Mouse (Mus musculus): ENCODE measurements around the gene Ehd4.

Ehd4 gene

GRCm38 (mm10) chr2:120144390-120144789, 10.0 kb downstream of the Ehd4 start:
- no peak for DNase-seq (ENCODE audit: low read depth, low spot score)

DNA sequence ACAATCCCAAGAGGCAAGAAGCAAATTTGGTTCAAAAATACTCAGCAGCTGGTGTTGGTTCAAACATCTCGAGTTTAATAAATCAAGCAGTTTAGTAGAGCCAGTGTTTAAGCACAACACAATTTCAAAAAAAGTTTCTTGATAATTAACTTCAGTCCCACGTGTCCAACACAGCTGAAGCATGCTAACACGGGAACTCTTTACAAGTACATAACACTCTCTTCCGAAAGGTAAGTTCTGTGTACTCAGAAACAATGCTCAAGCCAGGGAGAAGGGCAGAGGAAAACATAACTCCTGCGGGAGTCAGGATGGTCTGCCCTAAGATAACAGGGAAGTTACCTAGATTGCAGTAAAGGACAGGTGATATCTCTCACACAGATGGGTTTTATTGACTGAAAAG, 12.1 kb downstream of the Ehd4 start:
- DNase-seq (ENCODE audit: low read depth, low spot score), result no peak

DNA sequence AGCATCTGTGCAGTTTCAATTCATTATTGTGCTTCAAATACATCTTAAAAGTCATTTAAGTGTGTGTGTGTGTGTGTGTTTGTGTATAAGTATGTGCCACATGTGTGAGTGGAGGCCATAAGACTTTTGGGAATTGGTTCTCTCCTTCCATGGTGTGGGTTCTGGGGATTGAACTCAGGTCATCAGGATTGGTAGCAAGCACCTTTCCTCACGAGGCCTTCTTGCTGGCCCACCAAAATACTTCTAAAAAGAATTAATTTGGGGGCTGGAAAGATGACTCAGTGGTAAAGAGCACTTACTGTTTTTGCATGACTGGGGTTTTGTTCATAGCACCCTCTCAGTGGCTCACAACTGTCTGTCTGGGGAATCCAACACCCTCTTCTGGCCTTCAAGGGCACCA, 12.7 kb downstream of the Ehd4 start:
- no peak for DNase-seq (ENCODE audit: low read depth, low spot score)

- DNase-seq (ENCODE audit: low read depth, low spot score), result no peak
Observed at GRCm38 (mm10) chr2:120140326-120140725, 14.1 kb downstream of the Ehd4 start.

DNA sequence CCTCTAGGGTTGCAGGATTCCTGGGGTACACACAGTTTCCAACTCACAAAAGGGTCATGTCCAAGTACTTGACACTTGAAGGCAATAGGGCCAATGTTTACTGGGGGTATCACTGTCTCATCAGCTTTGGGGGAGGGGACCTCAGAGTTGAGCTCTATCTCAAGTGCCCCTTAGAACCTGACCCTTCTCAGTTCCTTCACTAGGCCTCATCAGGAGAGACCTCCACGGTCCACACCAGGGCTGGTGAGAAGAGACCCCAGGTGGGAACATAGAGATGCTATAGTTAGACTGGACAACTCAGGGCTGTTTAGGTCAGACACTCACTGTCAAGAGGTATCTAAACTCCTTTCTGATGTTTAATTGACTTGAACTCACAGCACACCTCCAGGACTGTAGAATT, 15.3 kb downstream of the Ehd4 start:
- DNase-seq (ENCODE audit: low read depth, low spot score), result no peak

DNA sequence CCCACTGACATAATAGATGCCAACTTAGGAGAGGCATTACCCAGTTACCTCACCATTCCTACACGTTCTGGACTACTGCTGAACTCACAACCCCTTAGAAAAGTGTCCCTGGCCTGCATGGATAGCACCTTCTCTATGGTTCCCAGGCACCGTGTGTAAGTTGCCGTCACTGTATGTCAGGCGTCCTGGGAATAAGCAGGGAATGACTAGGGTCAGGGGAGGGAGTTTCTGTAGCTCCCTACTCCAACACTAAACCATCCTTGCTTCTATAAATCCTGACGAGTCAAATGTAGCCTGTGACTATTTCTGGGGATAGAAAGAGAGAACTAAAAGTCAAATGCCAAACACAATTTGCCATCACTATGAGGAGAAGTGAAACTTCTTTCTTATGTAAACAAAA, 17.1 kb downstream of the Ehd4 start:
- DNase-seq (ENCODE audit: low read depth, low spot score), result no peak

DNA sequence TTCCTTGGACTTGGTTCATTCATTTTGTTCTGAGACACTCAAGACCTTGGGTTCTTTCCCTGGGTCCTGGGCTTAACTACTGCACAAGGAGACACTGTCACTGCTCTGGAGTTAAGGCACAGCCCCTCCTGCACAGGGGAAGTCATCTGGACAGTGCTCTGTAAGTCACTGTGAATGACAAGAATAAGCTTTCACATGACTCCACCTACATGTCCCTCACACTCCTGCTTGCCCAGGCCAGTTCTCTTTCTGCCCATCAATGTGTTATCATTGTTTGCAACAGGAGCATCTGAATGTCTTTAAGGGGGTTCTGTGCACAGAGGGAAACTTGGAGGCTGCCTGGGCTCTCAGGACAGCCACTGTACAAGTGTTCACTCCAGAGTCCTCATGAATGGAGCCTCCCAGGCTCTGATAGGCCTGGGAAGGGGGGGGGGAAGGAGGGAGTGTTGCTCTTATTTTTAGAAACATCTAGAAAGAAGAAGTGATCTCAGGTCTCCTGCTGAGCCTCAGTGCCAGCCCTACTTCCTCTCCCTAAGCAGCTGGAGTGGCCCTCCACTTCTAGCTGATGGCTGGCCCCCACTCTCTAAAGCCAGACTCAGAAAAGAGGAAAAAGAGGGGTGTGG, 19.8 kb downstream of the Ehd4 start:
- DNase-seq (ENCODE audit: low read depth, low spot score), result no peak

DNA sequence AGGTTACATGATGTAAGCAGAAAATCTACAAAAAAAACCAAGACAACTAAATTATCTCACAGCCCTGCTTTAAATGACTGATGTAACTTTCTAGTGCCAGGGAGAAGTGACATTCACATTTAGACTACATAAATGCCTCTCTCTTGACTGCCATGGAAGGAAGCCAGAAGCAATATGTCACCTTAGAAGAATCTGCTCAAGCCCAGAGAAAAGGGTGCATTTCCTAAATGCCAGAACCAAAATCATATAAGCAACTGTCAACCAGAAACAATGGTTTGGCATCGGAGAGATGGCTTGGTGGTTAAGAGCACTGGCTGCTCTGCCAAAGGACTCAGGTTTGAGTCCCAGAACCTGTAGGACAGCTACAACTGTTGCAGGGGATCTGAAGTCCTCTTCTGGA, 22.5 kb downstream of the Ehd4 start:
- no peak for DNase-seq (ENCODE audit: low read depth, low spot score)

- DNase-seq (ENCODE audit: low read depth, low spot score), result no peak
Observed at GRCm38 (mm10) chr2:120129252-120129908, 25.0 kb downstream of the Ehd4 start.

GRCm38 (mm10) chr2:120128611-120129051, 25.8 kb downstream of the Ehd4 start:
- DNase-seq (ENCODE audit: low read depth, low spot score), result peak; percentile 25

DNA sequence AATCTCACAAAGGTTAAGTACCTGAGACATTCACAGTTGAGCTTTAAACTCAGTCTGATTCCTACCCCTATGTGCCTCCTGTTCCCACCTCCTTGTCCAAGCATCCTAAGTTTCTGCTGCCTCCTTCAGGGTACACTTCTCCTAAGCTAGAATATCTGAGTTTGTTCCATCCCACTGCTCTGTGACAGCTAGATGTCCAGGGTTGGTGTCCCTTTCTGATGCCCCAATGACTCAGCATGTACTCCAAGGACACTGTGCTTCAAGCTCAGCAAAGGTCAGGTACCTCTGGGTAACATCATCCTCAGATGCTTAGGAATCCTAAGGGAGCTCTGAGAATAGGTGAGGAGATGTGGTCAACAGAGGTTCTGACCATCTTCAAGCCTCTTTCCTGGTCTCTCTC, 26.4 kb downstream of the Ehd4 start:
- DNase-seq (ENCODE audit: low read depth, low spot score), result no peak

- DNase-seq (ENCODE audit: low read depth, low spot score), result no peak
Observed at GRCm38 (mm10) chr2:120126901-120127300, 27.5 kb downstream of the Ehd4 start.

DNA sequence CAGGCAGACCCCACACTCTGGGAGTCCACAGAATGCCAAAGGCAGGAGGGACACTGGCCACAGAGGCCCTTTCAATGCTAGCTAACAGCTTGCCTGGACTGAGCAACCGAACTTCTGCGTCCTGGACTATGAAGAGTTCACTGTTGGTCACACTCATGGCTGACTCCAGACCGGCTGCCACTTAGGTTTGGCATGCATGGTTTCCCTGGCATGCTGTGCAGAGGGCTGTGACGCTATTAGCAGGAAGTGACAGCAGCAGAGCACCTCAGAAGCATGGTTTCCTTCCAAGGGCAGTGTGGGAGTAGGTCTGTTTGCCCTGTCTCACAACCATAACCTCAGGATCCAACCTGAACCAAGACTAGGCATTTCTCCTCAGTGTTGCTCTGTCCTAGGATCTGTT, 28.0 kb downstream of the Ehd4 start:
- no peak for DNase-seq (ENCODE audit: low read depth, low spot score)

DNA sequence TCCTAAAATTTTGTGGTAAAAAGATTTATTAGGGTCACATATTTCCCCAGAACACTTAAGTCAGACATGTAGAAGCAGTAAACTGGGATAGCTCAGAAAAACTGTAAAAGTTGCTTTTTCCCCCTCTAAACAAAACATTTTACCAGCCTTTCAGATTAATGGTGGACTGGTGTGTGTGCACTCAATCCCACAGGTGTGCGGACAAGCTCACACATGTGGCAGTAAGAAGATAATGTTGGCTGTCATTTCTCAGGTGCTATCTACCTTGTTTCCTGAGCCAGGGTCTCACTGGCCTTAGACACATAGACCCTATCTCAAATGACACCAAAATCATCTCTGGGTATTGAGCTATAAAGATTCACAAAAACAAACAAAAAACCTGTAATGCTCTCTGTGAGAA, 28.9 kb downstream of the Ehd4 start:
- no peak for DNase-seq (ENCODE audit: low read depth, low spot score)

DNA sequence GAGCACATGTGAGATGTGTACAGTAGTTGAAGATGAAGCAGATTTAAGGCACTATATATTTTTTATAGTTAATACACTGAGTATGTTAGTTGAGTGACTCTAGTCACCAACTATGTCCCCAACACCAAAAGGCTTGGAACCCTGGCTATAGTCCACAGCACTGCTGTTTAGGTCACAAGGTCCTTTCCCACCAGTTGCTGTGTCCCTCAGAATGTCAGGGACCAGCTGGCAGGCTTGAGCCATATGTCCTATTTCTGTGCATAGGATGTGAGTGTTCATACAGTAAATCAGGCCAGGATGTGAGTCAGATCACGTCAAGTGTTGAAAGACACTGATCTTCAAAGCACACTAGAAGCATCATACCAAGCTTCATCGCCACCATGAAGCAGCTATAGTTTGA, 29.5 kb downstream of the Ehd4 start:
- DNase-seq (ENCODE audit: low read depth, low spot score), result no peak

- DNase-seq (ENCODE audit: low read depth, low spot score), result peak; percentile 59
Observed at GRCm38 (mm10) chr2:120124096-120124495, 30.3 kb downstream of the Ehd4 start.

GRCm38 (mm10) chr2:120122983-120123382, 31.4 kb downstream of the Ehd4 start:
- no peak for DNase-seq (ENCODE audit: low read depth, low spot score)

- no peak for DNase-seq (ENCODE audit: low read depth, low spot score)
Observed at GRCm38 (mm10) chr2:120117346-120117745, 37.1 kb downstream of the Ehd4 start.

DNA sequence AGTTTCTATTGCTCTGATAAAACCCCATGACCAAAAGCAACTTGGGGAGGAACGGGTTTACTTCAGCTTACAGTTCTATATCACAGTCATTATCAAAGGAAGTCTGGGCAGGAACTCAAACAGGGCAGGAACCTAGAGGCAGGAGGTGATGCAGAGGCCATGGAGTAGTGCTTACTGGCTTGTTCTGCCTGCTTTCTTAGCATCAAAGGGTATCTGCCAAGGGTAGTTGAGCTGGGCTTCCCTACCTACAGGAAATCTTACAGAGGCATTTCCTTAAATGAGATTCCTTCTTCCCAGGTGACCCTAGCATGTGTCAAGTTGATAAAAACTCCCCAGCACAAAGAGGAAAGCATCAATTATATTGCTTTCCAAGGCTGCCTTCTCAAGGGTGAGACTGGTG, 38.0 kb downstream of the Ehd4 start:
- DNase-seq (ENCODE audit: low read depth, low spot score), result no peak

DNA sequence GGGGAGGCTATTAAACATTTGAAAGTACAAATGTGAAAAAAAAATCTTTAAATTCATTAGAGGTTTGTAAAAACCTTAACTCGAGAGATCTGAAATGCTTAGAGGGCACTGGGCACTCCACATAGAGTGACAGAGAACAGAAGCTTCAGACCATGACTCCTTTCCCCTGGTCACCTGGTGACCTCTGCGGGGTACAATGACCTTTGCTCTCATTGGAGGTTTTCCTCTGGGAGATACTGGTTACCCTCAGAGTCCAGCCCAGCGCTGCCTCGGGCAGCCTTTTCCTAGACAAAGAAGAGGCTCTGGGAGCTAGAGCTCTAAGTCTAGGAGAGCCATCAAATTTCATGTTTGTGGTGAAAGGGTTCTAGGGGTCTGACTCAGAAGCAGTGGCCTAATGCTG, 39.4 kb downstream of the Ehd4 start:
- no peak for DNase-seq (ENCODE audit: low read depth, low spot score)

DNA sequence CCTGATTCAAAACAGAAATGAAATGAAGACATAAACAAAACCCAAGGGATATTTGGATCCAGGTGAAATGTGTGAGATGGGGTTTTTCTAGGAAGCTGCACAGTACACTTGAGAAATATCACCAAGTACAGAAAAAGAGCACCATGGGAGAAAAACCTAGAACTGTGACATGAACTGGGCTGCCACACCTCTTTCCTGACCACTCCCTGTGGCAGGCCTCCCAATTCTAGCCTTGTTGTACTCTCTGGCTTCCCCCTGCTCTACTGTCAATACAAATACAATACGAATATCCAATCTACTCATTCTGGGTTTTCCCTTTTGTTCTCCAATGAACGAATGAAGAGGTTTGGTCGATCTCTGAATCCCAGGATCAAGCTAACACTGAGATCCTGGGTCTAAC, 40.4 kb downstream of the Ehd4 start:
- no peak for DNase-seq (ENCODE audit: low read depth, low spot score)

- no peak for DNase-seq (ENCODE audit: low read depth, low spot score)
Observed at GRCm38 (mm10) chr2:120113476-120113875, 40.9 kb downstream of the Ehd4 start.

GRCm38 (mm10) chr2:120111596-120111995, 42.8 kb downstream of the Ehd4 start:
- DNase-seq (ENCODE audit: low read depth, low spot score), result no peak

GRCm38 (mm10) chr2:120111172-120111571, 43.2 kb downstream of the Ehd4 start:
- DNase-seq (ENCODE audit: low read depth, low spot score), result no peak

Measured in mesoderm, embryonic 11.5 days (tissue).